Mouse (Mus musculus) forebrain, embryonic 11.5 days (tissue): Measurements from ENCODE around the gene Sept5. TPM values are rescaled to one million over a fixed set of nuclear protein-coding genes. Genes with fewer than 3 reads are reported as not detected.

Experiments used
- ATAC-seq: fragments of 200-750 bp; cut with Nextera tagmentation; replicated peaks from 2 replicates; pipeline ENCODE4 v1.8.0; 2017; ENCODE audit warnings: moderate TSS enrichment; ENCODE audit not compliant: low FRiP score
- DNase-seq: peaks from one replicate; pipeline ENCODE4 v3.0.0-alpha.2; 2017; ENCODE audit warnings: low spot score
- H3K27ac ChIP-seq: fragments of 300-500 bp; sonication (generic); 2 replicates; pipeline ENCODE4 v1.5.1; 2014; ENCODE audit warnings: low read depth, low read length
- H3K27me3 ChIP-seq: fragments of 300-500 bp; sonication (generic); 2 replicates; pipeline ENCODE4 v1.6.1; 2014; ENCODE audit warnings: mild to moderate bottlenecking, low read length, mixed read lengths; ENCODE audit not compliant: control insufficient read depth, insufficient read depth
- H3K36me3 ChIP-seq: fragments of 300-500 bp; sonication (generic); 2 replicates; pipeline ENCODE4 v1.6.1; 2014; ENCODE audit warnings: mild to moderate bottlenecking, low read length, moderate library complexity, mixed read lengths; ENCODE audit not compliant: control insufficient read depth, insufficient read depth
- H3K4me1 ChIP-seq: fragments of 300-500 bp; sonication (generic); replicated peaks from 2 replicates; pipeline ENCODE4 v1.6.1; 2014; ENCODE audit warnings: low read length, mixed read lengths; ENCODE audit not compliant: control insufficient read depth, insufficient read depth
- H3K4me2 ChIP-seq: fragments of 300-500 bp; sonication (generic); 2 replicates; pipeline ENCODE4 v1.6.1; 2014; ENCODE audit warnings: low read depth, mild to moderate bottlenecking, low read length, moderate library complexity, mixed read lengths; ENCODE audit not compliant: severe bottlenecking
- H3K4me3 ChIP-seq: fragments of 300-500 bp; sonication (generic); 2 replicates; pipeline ENCODE4 v1.5.1; 2014; ENCODE audit warnings: low read depth, low read length
- H3K9ac ChIP-seq: fragments of 300-500 bp; sonication (generic); 2 replicates; pipeline ENCODE4 v1.6.1; 2014; ENCODE audit warnings: low read length
- H3K9me3 ChIP-seq: fragments of 300-500 bp; sonication (generic); 2 replicates; pipeline ENCODE4 v1.6.1; 2016; ENCODE audit warnings: low read length, mixed read lengths; ENCODE audit not compliant: control insufficient read depth
- WGBS: fragments of 180-500 bp; shearing (Covaris S2); extraction: QIAGEN DNeasy Blood & Tissue Kit; methylation state at CpG from one replicate; pipeline ENCODE4 v1.1.7; 2014; 5-methylcytosine and 5-hydroxymethylcytosine counted together
- polyA plus RNA-seq: library from polyadenylated mRNA; unstranded; fragments of >200 nt; fragmentation: Nextera tagmentation; extraction: Ambion mirVana; gene quantifications from 2 replicates; pipeline ENCODE4 v1.2.1, GENCODE M21; 2014

Sept5 gene
- polyA plus RNA-seq, 1 experiment from 2014 or later, result 44.2 TPM

DNA sequence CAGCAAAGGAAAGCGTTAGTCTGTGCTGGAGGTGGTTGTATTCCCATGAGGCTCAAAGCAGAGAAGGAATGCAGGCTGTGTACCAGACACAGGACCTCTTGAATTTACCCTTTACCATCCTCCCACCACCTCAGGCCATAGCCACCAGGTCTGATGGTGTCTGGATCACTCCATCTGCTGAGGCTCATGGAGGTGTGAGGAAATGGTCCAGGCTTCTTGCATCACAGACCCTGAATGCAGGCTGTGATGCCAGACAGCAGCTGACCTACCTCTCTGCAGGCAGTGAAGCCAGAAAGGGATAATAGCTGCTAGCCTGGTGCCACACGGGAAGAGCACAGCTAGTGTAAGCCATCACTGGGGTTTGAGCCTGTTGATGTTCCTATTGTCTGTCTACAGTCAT is 8.6 kb upstream of the Sept5 start:
- 52% methylated on average over 2 of the region's 2 CpGs for WGBS
- Histone ChIP-seq H3K4me2 (no peak overlapping the region), H3K9me3 (no peaks in the 10 kb centered on the region), H3K9ac (no peak overlapping the region), H3K4me1 (no peaks in the 10 kb centered on the region), H3K36me3 (no peaks in the 10 kb centered on the region), H3K4me3 (no peak overlapping the region), H3K27me3 (no peaks in the 10 kb centered on the region), H3K27ac (no peak overlapping the region)
- DNase-seq (no peak), ATAC-seq (no peak)

DNA sequence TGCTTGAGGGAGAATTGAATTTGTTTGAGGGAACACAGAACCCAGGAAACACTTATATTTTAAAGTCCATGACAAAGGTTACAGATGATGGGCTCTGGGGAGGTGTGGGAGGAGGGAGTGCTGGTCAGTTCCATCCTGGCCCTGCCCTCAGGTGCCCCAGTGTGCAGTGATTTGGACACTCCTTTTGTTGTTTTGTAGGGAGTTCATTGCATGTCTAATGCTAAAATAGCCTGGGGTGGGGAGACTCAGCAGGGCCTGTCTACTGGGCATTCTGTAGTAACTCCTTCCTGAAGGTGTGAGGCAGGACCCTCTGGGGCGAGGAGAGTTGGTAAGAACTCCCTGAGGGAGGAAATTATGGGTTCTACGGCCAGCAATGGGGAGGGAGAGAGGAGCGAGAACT is 7.0 kb upstream of the Sept5 start:
- Histone ChIP-seq H3K27me3 (no peaks in the 10 kb centered on the region), H3K9me3 (no peaks in the 10 kb centered on the region), H3K4me3 (no peak overlapping the region), H3K4me1 (no peaks in the 10 kb centered on the region), H3K9ac (no peak overlapping the region), H3K27ac (no peak overlapping the region), H3K36me3 (no peaks in the 10 kb centered on the region), H3K4me2 (no peak overlapping the region)
- ATAC-seq (no peak), DNase-seq (no peak)
- 57% methylated on average over 3 of the region's 3 CpGs for WGBS

DNA sequence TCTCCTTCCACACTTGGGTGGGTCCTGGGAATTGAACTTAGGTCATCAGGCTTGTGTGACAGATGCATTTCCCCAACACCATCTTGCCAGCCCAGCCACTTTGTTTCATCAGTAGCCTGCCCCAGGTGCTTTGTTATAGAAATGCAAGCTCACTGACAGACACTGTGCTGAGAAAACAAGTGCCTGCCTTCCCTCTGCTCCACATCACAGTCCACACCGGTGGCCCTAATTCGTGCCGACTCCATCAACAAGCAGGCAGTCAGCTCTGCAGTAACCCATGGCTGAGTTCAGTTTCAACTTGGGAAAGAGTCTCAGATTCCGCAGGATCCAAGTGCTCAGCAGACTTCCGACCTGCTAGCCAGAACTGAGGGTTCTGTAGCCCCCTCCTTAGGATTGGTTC is 6.6 kb upstream of the Sept5 start:
- WGBS, result 74% methylated on average over 5 of the region's 5 CpGs
- DNase-seq, result no peak
- no peaks in the 10 kb centered on the region for H3K36me3 ChIP-seq
- H3K27ac ChIP-seq, result no peak overlapping the region
- H3K9ac ChIP-seq, result no peak overlapping the region
- no peaks in the 10 kb centered on the region for H3K4me1 ChIP-seq
- no peaks in the 10 kb centered on the region for H3K27me3 ChIP-seq
- no peak for ATAC-seq
- H3K9me3 ChIP-seq, result no peaks in the 10 kb centered on the region
- no peak overlapping the region for H3K4me3 ChIP-seq
- no peak overlapping the region for H3K4me2 ChIP-seq

DNA sequence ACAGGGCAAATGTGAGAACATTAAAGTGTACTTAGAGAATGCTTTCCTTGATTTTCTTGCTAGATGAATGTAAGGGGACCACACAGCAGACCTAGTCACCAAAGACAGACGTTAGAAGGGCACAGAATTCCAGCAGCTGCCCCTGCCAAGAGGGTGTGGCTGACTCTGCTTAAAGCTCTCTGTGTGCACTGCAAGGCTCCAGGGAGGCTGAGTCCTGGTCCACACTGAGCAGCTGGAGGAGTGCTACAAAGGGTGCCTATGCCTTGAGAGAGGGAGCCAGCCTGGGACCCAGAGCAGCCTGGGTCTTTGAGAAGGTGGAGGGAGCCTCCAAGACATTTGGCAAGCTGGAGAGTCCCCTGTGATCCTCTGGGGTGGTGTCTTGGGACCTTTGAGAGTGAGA is 3.6 kb upstream of the Sept5 start:
- H3K36me3 ChIP-seq, result no peaks in the 10 kb centered on the region
- WGBS, result 34% methylated on average over 1 of the region's 1 CpGs
- no peak overlapping the region for H3K4me2 ChIP-seq
- H3K9ac ChIP-seq, result no peak overlapping the region
- ATAC-seq (no peak), DNase-seq (no peak)
- H3K9me3 ChIP-seq, result no peaks in the 10 kb centered on the region
- H3K4me3 ChIP-seq, result no peak overlapping the region
- H3K27ac ChIP-seq, result no peak overlapping the region
- H3K4me1 ChIP-seq, result no peaks in the 10 kb centered on the region; the same call in 1 of the 2 replicates
- H3K27me3 ChIP-seq, result peaks cover 3% of the 10 kb centered on the region; the same call in 1 of the 2 replicates

DNA sequence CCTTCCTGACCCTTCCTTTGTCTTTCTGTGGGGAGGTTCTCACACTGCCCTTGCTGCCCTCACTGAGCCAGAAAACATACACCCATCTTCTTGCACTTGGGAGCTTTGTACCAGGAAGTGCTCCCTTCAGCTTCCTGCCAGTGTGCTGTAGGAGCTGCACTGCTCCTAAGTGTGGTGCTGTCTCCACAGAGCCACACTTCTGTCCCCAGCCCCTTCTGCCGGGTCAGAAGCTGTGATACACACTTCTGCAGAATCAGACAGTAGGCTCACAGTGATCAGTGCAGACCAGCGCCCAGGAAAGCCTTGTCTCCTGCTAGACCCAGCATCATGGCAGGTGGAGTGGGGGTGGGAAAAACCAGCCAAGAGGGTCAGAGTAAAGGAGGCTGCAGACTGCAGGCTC is 3.1 kb upstream of the Sept5 start:
- DNase-seq (no peak), ATAC-seq (no peak)
- Histone ChIP-seq H3K4me2 (no peak overlapping the region), H3K9me3 (no peaks in the 10 kb centered on the region), H3K9ac (no peak overlapping the region), H3K27me3 (peaks cover 7% of the 10 kb centered on the region; the same call in 1 of the 2 replicates), H3K27ac (no peak overlapping the region), H3K4me3 (no peak overlapping the region), H3K4me1 (no peaks in the 10 kb centered on the region; the same call in 1 of the 2 replicates), H3K36me3 (no peaks in the 10 kb centered on the region)
- WGBS, result 69% methylated on average over 2 of the region's 2 CpGs

DNA sequence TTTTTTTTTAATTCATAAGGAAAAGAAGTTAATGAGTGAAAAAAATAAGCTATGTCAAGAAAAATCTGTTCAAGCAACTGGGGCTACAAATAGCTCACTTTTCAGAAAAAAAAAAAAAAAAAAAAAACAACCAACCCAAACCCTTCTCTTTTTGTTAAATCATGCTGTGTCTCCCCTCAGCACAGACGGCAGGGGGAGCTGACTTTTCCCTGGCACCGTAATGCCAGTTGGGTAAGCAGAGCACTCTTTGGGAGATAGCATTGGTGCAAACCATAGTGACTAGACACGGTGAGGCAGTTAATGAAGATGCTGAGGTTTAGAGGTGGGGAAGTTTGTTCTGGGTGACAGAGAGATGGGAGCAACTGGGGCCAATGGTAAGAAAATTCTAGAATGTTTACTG is 2.3 kb upstream of the Sept5 start:
- no peak overlapping the region for H3K4me3 ChIP-seq
- peaks cover 15% of the 10 kb centered on the region for H3K27me3 ChIP-seq
- no peaks in the 10 kb centered on the region; the same call in 1 of the 2 replicates for H3K4me1 ChIP-seq
- no peak overlapping the region for H3K27ac ChIP-seq
- H3K36me3 ChIP-seq, result no peaks in the 10 kb centered on the region
- DNase-seq (peak; percentile 33), ATAC-seq (no peak)
- H3K9me3 ChIP-seq, result no peaks in the 10 kb centered on the region
- no peak overlapping the region for H3K9ac ChIP-seq
- H3K4me2 ChIP-seq, result no peak overlapping the region
- 58% methylated on average over 3 of the region's 3 CpGs for WGBS

DNA sequence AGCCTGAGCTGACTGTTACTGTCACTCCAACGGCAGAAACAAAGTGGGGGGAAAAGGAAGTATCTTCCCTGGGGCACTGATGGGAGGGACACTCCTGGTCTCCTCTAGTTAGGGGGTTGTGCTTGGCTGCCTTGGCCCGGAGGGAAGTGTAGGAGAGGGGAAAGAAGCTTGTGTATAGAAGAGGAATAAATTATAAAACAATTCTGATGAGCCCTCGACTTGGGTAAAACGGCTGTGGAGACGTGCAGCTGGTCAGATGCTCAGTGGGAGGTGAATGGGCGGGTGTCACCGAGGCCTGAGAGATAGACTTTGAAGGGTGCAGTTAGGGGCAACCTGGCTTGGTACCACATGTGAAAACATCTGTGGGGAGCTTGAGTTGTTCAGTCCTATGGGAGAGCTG is 1.4 kb upstream of the Sept5 start:
- no peak for ATAC-seq
- peaks cover 21% of the 10 kb centered on the region for H3K27me3 ChIP-seq

DNA sequence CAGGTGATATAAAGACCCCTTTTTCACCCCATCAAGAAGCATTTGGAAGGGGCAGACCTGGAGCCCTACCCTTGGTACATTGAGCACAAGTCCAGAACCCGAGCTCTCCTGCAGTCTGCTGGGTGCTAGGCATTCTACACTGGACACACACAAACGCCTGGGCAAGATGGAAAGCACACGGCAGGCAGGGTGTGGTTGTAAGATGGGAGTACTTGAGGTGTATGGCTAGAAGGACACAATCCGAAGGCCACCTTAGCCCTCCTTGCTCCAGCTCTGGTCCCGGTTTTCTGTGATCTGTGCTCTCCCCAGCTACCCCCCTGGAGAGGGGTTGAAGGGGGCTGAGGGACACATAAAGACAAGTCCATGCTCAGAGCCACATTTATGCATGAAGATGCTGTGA is 537 bp upstream of the Sept5 start:
- peak overlapping the region; percentile 89 for H3K9ac ChIP-seq
- peak; percentile 50 for DNase-seq
- H3K27ac ChIP-seq, result no peak overlapping the region
- H3K36me3 ChIP-seq, result no peaks in the 10 kb centered on the region
- 56% methylated on average over 5 of the region's 5 CpGs for WGBS
- peak overlapping the region; percentile 91 for H3K4me2 ChIP-seq
- peak overlapping the region; percentile 73 for H3K4me3 ChIP-seq
- peak; percentile 7; the same call in 1 of the 2 replicates for ATAC-seq
- peaks cover 29% of the 10 kb centered on the region for H3K27me3 ChIP-seq
- no peaks in the 10 kb centered on the region for H3K9me3 ChIP-seq
- H3K4me1 ChIP-seq, result peaks cover 6% of the 10 kb centered on the region

More for the DNA sequence above, 1.4 kb upstream of the Sept5 start:
- peak; percentile 27 for DNase-seq
- no peak overlapping the region for H3K4me2 ChIP-seq
- H3K4me3 ChIP-seq, result no peak overlapping the region
- no peaks in the 10 kb centered on the region for H3K9me3 ChIP-seq
- H3K36me3 ChIP-seq, result no peaks in the 10 kb centered on the region
- no peak overlapping the region for H3K9ac ChIP-seq
- H3K27ac ChIP-seq, result no peak overlapping the region
- peaks cover 2% of the 10 kb centered on the region; the same call in 1 of the 2 replicates for H3K4me1 ChIP-seq
- WGBS, result 68% methylated on average over 7 of the region's 7 CpGs

DNA sequence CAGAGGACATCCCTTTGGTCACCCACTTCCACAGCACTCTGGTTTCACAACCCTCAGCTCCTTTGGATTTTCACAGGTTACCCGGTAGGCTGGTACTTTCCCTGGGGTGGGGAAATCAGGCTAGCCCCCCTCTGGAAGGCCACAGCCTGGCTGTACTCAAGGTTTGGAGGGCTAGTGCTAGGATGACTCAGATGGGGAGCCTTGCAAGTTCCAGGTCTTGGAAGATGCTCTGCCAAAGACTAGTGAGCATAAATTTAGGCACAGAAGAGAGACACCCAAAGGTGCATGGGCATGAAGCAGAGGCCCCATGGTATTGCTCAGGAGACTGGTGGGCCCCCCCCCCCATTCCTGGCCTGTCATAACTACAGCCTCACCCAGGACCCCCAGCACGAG is 810 bp downstream of the Sept5 start:
- peak overlapping the region; percentile 73 for H3K4me3 ChIP-seq
- no peaks in the 10 kb centered on the region for H3K9me3 ChIP-seq
- ATAC-seq (no peak), DNase-seq (peak; percentile 50)
- peak overlapping the region; percentile 91 for H3K4me2 ChIP-seq
- H3K9ac ChIP-seq, result peak overlapping the region; percentile 89
- peaks cover 6% of the 10 kb centered on the region for H3K4me1 ChIP-seq
- no peaks in the 10 kb centered on the region for H3K36me3 ChIP-seq
- 29% methylated on average over 2 of the region's 2 CpGs for WGBS
- peaks cover 42% of the 10 kb centered on the region for H3K27me3 ChIP-seq
- H3K27ac ChIP-seq, result peak overlapping the region; percentile 25; the same call in 1 of the 2 replicates
